Mouse (Mus musculus): ENCODE measurements around the gene Hand2. TPM values are rescaled to one million over a fixed set of nuclear protein-coding genes. Genes with fewer than 3 reads are reported as not detected.

The Hand2 gene
- total RNA-seq (2021) = under 1 TPM in 1 of 2 experiments, not detected in 1; 0.08 TPM
- long read RNA-seq, experiment 1 = 0 reads
- long read RNA-seq, experiment 2 = 0 reads

GRCm38 (mm10) chr8:57320851-57321743 lies at the start of gene Hand2:
Hand2 (plus strand) TSS chr8:57320983.
- intact Hi-C loops (cut with DNase I) = no loop called here
- peak; percentile 38 for DNase-seq
- TF ChIP-seq CTCF (IDR thresholded peaks at IDR 0.05) = no peak
- Histone ChIP-seq H3K4me3 (peak within 1 kb of the TSS; percentile 73), H3K27ac (0 out of 2 replicates have a peak within 1 kb of the TSS, but pooled peaks have one; percentile 12)

GRCm38 (mm10) chr8:57273055-57273454 lies 47.7 kb upstream of the Hand2 start:
- TF ChIP-seq CTCF (IDR thresholded peaks at IDR 0.05) = no peak
- Histone ChIP-seq H3K4me3 (no peak overlapping the region), H3K27ac (no peak overlapping the region)
- intact Hi-C loops (cut with DNase I) = no loop called here
- DNase-seq = no peak

- no peak overlapping the region for H3K27ac ChIP-seq
- H3K4me3 ChIP-seq = no peak overlapping the region
- intact Hi-C loops (cut with DNase I) = no loop called here
- DNase-seq = no peak
- no peak for TF ChIP-seq CTCF (IDR thresholded peaks at IDR 0.05)
Measured at GRCm38 (mm10) chr8:57293441-57293840, 27.3 kb upstream of the Hand2 start.

GRCm38 (mm10) chr8:57303513-57303912 lies 17.3 kb upstream of the Hand2 start:
- intact Hi-C loops (cut with DNase I) = no loop called here

GRCm38 (mm10) chr8:57304944-57305343 lies 15.8 kb upstream of the Hand2 start:
- no peak overlapping the region for H3K27ac ChIP-seq
- TF ChIP-seq CTCF (IDR thresholded peaks at IDR 0.05) = no peak
- DNase-seq = no peak
- intact Hi-C loops (cut with DNase I) = no loop called here
- no peak overlapping the region for H3K4me3 ChIP-seq

More at GRCm38 (mm10) chr8:57303513-57303912, 17.3 kb upstream of the Hand2 start:
- H3K4me3 ChIP-seq = no peak overlapping the region
- no peak for TF ChIP-seq CTCF (IDR thresholded peaks at IDR 0.05)
- no peak for DNase-seq
- H3K27ac ChIP-seq = no peak overlapping the region

GRCm38 (mm10) chr8:57306441-57306840 lies 14.3 kb upstream of the Hand2 start:
- no peak overlapping the region for H3K4me3 ChIP-seq
- H3K27ac ChIP-seq = no peak overlapping the region
- no peak for TF ChIP-seq CTCF (IDR thresholded peaks at IDR 0.05)
- DNase-seq = no peak
- intact Hi-C loops (cut with DNase I) = no loop called here

GRCm38 (mm10) chr8:57309844-57310485 lies 10.8 kb upstream of the Hand2 start:
- Histone ChIP-seq H3K27ac (no peak overlapping the region), H3K4me3 (no peak overlapping the region)
- intact Hi-C loops (cut with DNase I) = no loop called here
- no peak for DNase-seq
- TF ChIP-seq CTCF (IDR thresholded peaks at IDR 0.05) = no peak

GRCm38 (mm10) chr8:57312031-57312981 lies 8.5 kb upstream of the Hand2 start:
- Histone ChIP-seq H3K27ac (0 out of 2 replicates have a peak overlapping the region, but pooled peaks have one; percentile 12), H3K4me3 (peak overlapping the region; percentile 60)
- intact Hi-C loops (cut with DNase I) = no loop called here
- TF ChIP-seq CTCF (IDR thresholded peaks at IDR 0.05) = no peak
- DNase-seq = no peak

GRCm38 (mm10) chr8:57313583-57313982 lies 7.2 kb upstream of the Hand2 start:
- DNase-seq = no peak
- H3K4me3 ChIP-seq = no peak overlapping the region
- no peak overlapping the region for H3K27ac ChIP-seq
- TF ChIP-seq CTCF (IDR thresholded peaks at IDR 0.05) = no peak
- intact Hi-C loops (cut with DNase I) = no loop called here

- Histone ChIP-seq H3K4me3 (no peak overlapping the region), H3K27ac (no peak overlapping the region)
- DNase-seq = no peak
- intact Hi-C loops (cut with DNase I) = no loop called here
- TF ChIP-seq CTCF (IDR thresholded peaks at IDR 0.05) = peak; percentile 25; the same call in 1 of the 2 replicates
Measured at GRCm38 (mm10) chr8:57314216-57314615, 6.6 kb upstream of the Hand2 start.

GRCm38 (mm10) chr8:57315471-57315870 lies 5.3 kb upstream of the Hand2 start:
- intact Hi-C loops (cut with DNase I) = no loop called here
- Histone ChIP-seq H3K27ac (no peak overlapping the region), H3K4me3 (no peak overlapping the region)
- TF ChIP-seq CTCF (IDR thresholded peaks at IDR 0.05) = no peak
- DNase-seq = no peak

- no peak for TF ChIP-seq CTCF (IDR thresholded peaks at IDR 0.05)
- Histone ChIP-seq H3K27ac (no peak overlapping the region), H3K4me3 (no peak overlapping the region)
- DNase-seq = no peak
- intact Hi-C loops (cut with DNase I) = no loop called here
Measured at GRCm38 (mm10) chr8:57317107-57317506, 3.7 kb upstream of the Hand2 start.

Measured in gastrocnemius, adult 2 months (tissue).